Mouse (Mus musculus): ENCODE data around the gene Gm3055. TPM values are rescaled to one million over a fixed set of nuclear protein-coding genes. Genes with fewer than 3 reads are reported as not detected.
A peak's percentile ranks its signal among the peaks of the same experiment; 100 is the strongest.
"Not testable (repeated sequence)": the region's sequence is repeated elsewhere in the genome, so short reads cannot be mapped to it uniquely, and the experiment has no call there.

Gm3055 gene
- 1.2 and 4.0 TPM in 2 replicates for total RNA-seq (2017)

DNA sequence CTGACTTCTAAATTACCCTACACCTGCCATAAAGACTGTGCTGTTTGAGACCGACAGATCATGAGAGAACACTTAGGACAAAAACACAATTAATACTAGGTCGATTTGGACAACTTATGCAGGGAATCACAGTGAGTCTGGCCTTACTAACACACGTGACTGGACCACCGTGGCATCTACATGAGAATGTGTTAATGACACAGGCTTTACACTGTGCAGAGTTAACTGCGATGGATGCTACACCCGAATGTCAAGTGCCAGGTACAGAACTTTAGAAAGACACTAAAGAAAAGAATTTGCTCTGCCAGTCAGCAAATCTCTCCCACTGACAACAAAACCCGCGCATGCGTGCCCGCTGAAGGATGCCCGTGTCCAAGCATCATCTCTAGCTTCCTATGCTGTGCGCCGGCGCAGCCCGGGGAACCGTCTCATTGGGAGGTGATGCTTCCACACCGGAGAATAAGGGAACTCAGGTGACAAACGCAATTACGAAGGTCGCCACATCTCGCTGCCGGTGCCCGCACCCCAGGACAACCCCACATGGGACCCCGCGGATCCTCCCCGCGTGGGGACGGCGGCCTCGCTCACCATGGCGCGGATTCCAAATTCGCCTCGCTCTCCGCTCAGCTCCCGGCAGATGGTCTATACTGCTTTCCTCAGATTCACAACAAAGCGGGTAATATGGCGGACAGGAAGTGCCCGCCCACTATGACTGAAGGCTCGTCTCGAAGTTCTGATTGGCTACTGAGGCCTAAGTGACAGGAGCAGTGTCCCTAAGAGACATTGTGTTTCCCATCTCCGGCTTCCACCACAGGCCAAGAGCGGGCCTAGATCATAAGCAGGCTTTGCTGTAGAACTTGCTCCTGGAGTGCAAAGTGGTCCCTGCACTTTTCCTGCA lies at the start of gene Gm3055:
Gene Gm3055, minus strand, starts transcription at position 656 of the 898 bp plus-strand sequence.
- peak; percentile 92 for ATAC-seq (replicated peaks; ENCODE audit: low read depth, poor library complexity, severe bottlenecking)

- ATAC-seq (replicated peaks; ENCODE audit: low read depth, poor library complexity, severe bottlenecking) = not testable (repeated sequence)
Measured at GRCm38 (mm10) chr10:81811899-81812298, 40.9 kb upstream of the Gm3055 start, which contains the start of gene Gm4767. Gm4767 (plus strand) TSS chr10:81812186.

GRCm38 (mm10) chr10:81771404-81771777 lies 430 bp upstream of the Gm3055 start:
- not testable (repeated sequence) for ATAC-seq (replicated peaks; ENCODE audit: low read depth, poor library complexity, severe bottlenecking)

DNA sequence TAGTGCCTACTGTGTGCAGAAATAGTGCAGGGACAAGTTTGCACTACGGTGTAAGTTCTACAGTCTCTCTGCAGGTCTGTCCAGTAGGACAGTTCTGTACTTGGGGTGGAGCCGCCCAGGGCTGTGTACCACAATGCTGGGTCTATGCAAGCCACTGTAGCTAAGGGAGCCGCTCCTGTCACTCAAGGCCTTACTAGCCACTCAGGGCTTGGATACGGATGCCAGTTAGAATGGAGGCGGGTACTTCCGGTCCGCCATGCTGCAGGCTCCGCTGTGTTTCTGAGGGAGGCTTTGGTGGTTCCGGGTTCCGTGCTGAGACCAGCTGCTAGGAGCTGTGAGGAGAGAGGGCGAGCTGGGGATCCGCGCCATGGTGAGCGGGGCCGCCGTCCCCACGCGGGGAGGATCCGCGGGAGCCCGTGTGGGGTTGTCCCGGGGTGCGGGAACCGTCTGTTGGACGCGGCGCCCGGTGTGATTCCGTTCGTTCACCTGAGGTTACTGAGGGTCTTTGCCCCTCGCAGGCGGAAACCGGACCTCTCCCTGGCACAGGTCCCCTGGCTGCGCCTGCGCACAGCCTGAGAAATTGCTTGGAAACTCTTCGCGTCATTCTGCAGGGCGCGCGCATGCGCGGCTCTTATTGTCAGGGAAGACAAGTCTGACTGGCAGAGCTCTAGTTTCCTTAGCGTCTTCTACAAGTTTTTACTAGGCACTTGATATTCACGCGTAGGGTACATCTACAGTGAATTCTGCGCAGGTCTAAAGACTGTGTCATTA lies 66.2 kb downstream of the Gm3055 start, which contains the start of gene Zfp433:
Gene Zfp433, plus strand, starts transcription at position 295 of the 771 bp plus-strand sequence.
- peak; percentile 100 for ATAC-seq (replicated peaks; ENCODE audit: low read depth, poor library complexity, severe bottlenecking)

Other genes starting within 250 kb of the Gm3055 start
- gene Gna15, start 246.9 kb downstream of the Gm3055 start, total RNA-seq (2017) = 30.6 and 39.1 TPM in 2 replicates
- gene Gna11, start 226.0 kb downstream of the Gm3055 start, total RNA-seq (2017) = 5.0 and 5.7 TPM in 2 replicates
- gene Aes, start 211.7 kb downstream of the Gm3055 start, total RNA-seq (2017) = 134 and 183 TPM in 2 replicates
- 1.5 and 3.3 TPM in 2 replicates for gene Tle2, start 196.6 kb downstream of the Gm3055 start, total RNA-seq (2017)
- 8.4 and 26.1 TPM in 2 replicates for gene Tle6, start 170.1 kb downstream of the Gm3055 start, total RNA-seq (2017)
- 1.4 and 2.1 TPM in 2 replicates for gene BC025920, start 164.9 kb downstream of the Gm3055 start, total RNA-seq (2017)
- 3.7 and 5.2 TPM in 2 replicates for gene Sirt6, start 143.4 kb downstream of the Gm3055 start, total RNA-seq (2017)
- gene Ankrd24, start 142.6 kb downstream of the Gm3055 start, total RNA-seq (2017) = 8.1 and 10.6 TPM in 2 replicates
- 3.6 and 5.5 TPM in 2 replicates for gene Gm10778, start 122.1 kb downstream of the Gm3055 start, total RNA-seq (2017)
- 20.1 and 22.7 TPM in 2 replicates for gene Zfp433, start 66.3 kb downstream of the Gm3055 start, total RNA-seq (2017)
- 2.3 TPM in 1 of 2 replicates, not detected in the other for gene Gm4767, start 41.0 kb upstream of the Gm3055 start, total RNA-seq (2017)
- gene Gm32687, start 92.8 kb upstream of the Gm3055 start, total RNA-seq (2017) = 3.9 and 7.3 TPM in 2 replicates
- gene Zfp781, start 159.3 kb upstream of the Gm3055 start, total RNA-seq (2017) = 0.55 TPM in 1 of 2 replicates, not detected in the other